Mouse (Mus musculus) embryonic facial prominence, embryonic 13.5 days (tissue): ENCODE measurements around the gene S100z. TPM values are rescaled to one million over a fixed set of nuclear protein-coding genes. Genes with fewer than 3 reads are reported as not detected.

Experiments used
- ATAC-seq: fragments of 200-750 bp; cut with Nextera tagmentation; 2 replicates; pipeline ENCODE4 v1.8.0; 2017; ENCODE audit warnings: low read depth; ENCODE audit not compliant: insufficient number of reproducible peaks, insufficient read depth, low FRiP score, low TSS enrichment
- H3K27ac ChIP-seq: fragments of 300-500 bp; sonication (generic); 2 replicates; pipeline ENCODE4 v1.5.1; 2015; ENCODE audit warnings: moderate library complexity, mild to moderate bottlenecking, inconsistent platforms
- H3K27me3 ChIP-seq: fragments of 300-500 bp; sonication (generic); 2 replicates; pipeline ENCODE4 v1.6.1; 2015; ENCODE audit warnings: mild to moderate bottlenecking, inconsistent platforms
- H3K36me3 ChIP-seq: fragments of 300-500 bp; sonication (generic); 2 replicates; pipeline ENCODE4 v1.6.1; 2015; ENCODE audit warnings: mild to moderate bottlenecking, inconsistent platforms
- H3K4me1 ChIP-seq: fragments of 300-500 bp; sonication (generic); 2 replicates; pipeline ENCODE4 v1.6.1; 2015; ENCODE audit warnings: inconsistent platforms
- H3K4me2 ChIP-seq: fragments of 300-500 bp; sonication (generic); 2 replicates; pipeline ENCODE4 v1.6.1; 2015; ENCODE audit warnings: moderate library complexity, mild to moderate bottlenecking, inconsistent platforms
- H3K4me3 ChIP-seq: fragments of 300-500 bp; sonication (generic); 2 replicates; pipeline ENCODE4 v1.5.1; 2015; ENCODE audit warnings: mild to moderate bottlenecking, inconsistent platforms
- H3K9ac ChIP-seq: fragments of 300-500 bp; sonication (generic); 2 replicates; pipeline ENCODE4 v1.6.1; 2015; ENCODE audit warnings: mild to moderate bottlenecking, inconsistent platforms
- H3K9me3 ChIP-seq: fragments of 300-500 bp; sonication (generic); 2 replicates; pipeline ENCODE4 v1.6.1; 2016; ENCODE audit warnings: inconsistent platforms
- WGBS: fragments of 180-500 bp; shearing (Covaris S2); methylation state at CpG from one replicate; pipeline ENCODE4 v1.1.7; 2015; ENCODE audit warnings: mixed read lengths; 5-methylcytosine and 5-hydroxymethylcytosine counted together
- polyA plus RNA-seq: library from polyadenylated mRNA; unstranded; fragments of >200 nt; fragmentation: Nextera tagmentation; extraction: Ambion mirVana; gene quantifications from 2 replicates; pipeline ENCODE4 v1.2.1, GENCODE M21; 2015

The S100z gene
- polyA plus RNA-seq, 1 experiment from 2014 or later: 3.6 TPM

GRCm38 (mm10) chr13:95444291-95444690 lies 34.2 kb downstream of the S100z start:
- H3K27ac ChIP-seq: no peak overlapping the region
- 10% methylated on average over 7 of the region's 7 CpGs for WGBS
- H3K4me1 ChIP-seq: peaks cover 14% of the 10 kb centered on the region
- H3K9ac ChIP-seq: no peak overlapping the region
- H3K9me3 ChIP-seq: no peaks in the 10 kb centered on the region
- peaks cover 55% of the 10 kb centered on the region for H3K27me3 ChIP-seq
- H3K36me3 ChIP-seq: no peaks in the 10 kb centered on the region
- peak overlapping the region; percentile 43 for H3K4me3 ChIP-seq
- H3K4me2 ChIP-seq: peak overlapping the region; percentile 77
- no peak for ATAC-seq

- no peak overlapping the region for H3K27ac ChIP-seq
- peak overlapping the region; percentile 77 for H3K4me2 ChIP-seq
- peak overlapping the region; percentile 43 for H3K4me3 ChIP-seq
- WGBS: 2% methylated on average over 46 of the region's 46 CpGs
- peaks cover 14% of the 10 kb centered on the region for H3K4me1 ChIP-seq
- H3K27me3 ChIP-seq: peaks cover 55% of the 10 kb centered on the region
- H3K36me3 ChIP-seq: no peaks in the 10 kb centered on the region
- no peak for ATAC-seq
- peak overlapping the region; percentile 49 for H3K9ac ChIP-seq
- no peaks in the 10 kb centered on the region for H3K9me3 ChIP-seq
These were observed 34.9 kb downstream of the S100z start for GRCm38 (mm10) chr13:95443376-95444233.

DNA sequence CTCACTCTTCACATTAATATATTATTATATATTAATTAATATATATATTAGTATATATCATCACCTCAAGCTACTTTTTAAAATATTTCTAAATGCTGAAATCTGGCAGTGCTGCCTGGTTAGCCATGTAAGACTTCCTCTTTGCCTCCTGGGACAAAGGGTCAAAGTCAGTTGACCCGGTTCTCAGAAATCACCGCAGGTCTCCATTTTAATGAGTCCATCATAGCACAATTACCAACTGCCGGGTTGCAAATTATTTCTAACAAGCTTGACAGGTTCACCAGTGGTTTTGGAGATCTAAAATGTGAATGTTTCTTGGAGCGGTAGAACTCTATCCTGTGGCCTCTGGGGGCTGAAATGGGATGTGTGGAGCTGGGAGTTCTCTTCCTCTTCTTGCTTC lies 35.6 kb downstream of the S100z start:
- Histone ChIP-seq H3K4me2 (peak overlapping the region; percentile 77; the same call in 1 of the 2 replicates), H3K9ac (no peak overlapping the region), H3K36me3 (no peaks in the 10 kb centered on the region), H3K9me3 (no peaks in the 10 kb centered on the region), H3K27ac (no peak overlapping the region), H3K27me3 (peaks cover 55% of the 10 kb centered on the region), H3K4me3 (peak overlapping the region; percentile 43; the same call in 1 of the 2 replicates), H3K4me1 (peaks cover 14% of the 10 kb centered on the region)
- 16% methylated on average over 4 of the region's 4 CpGs for WGBS
- no peak for ATAC-seq

- Histone ChIP-seq H3K9me3 (no peaks in the 10 kb centered on the region), H3K36me3 (no peaks in the 10 kb centered on the region), H3K4me3 (no peak overlapping the region), H3K27ac (no peak overlapping the region), H3K27me3 (peaks cover 33% of the 10 kb centered on the region), H3K4me1 (peaks cover 14% of the 10 kb centered on the region), H3K9ac (no peak overlapping the region), H3K4me2 (no peak overlapping the region)
- ATAC-seq: no peak
- 69% methylated on average over 5 of the region's 5 CpGs for WGBS
These were observed 39.0 kb downstream of the S100z start for GRCm38 (mm10) chr13:95439569-95439968.

- no peak for ATAC-seq
- Histone ChIP-seq H3K9me3 (no peaks in the 10 kb centered on the region), H3K4me1 (no peaks in the 10 kb centered on the region), H3K4me3 (no peak overlapping the region), H3K4me2 (no peak overlapping the region), H3K9ac (no peak overlapping the region), H3K27me3 (no peaks in the 10 kb centered on the region), H3K27ac (no peak overlapping the region), H3K36me3 (no peaks in the 10 kb centered on the region)
- 49% methylated on average over 10 of the region's 10 CpGs for WGBS
These were observed 46.8 kb downstream of the S100z start for GRCm38 (mm10) chr13:95431760-95432159.

- Histone ChIP-seq H3K36me3 (no peaks in the 10 kb centered on the region), H3K9me3 (no peaks in the 10 kb centered on the region), H3K27ac (no peak overlapping the region), H3K4me3 (no peak overlapping the region), H3K9ac (no peak overlapping the region), H3K4me1 (no peaks in the 10 kb centered on the region), H3K4me2 (no peak overlapping the region), H3K27me3 (no peaks in the 10 kb centered on the region)
- no peak for ATAC-seq
- 91% methylated on average over 3 of the region's 3 CpGs for WGBS
These were observed 51.0 kb downstream of the S100z start for GRCm38 (mm10) chr13:95427499-95427898.

Other genes with a start within 250 kb of the S100z start
- gene Pde8b, start 228.4 kb downstream of the S100z start, polyA plus RNA-seq: 2.6 and 3.8 TPM in 2 replicates
- gene Zbed3, start 155.1 kb downstream of the S100z start, polyA plus RNA-seq: 75.1 and 84.9 TPM in 2 replicates
- gene Aggf1, start 103.4 kb downstream of the S100z start, polyA plus RNA-seq: 37.2 and 38.8 TPM in 2 replicates
- gene Crhbp, start 33.8 kb downstream of the S100z start, polyA plus RNA-seq: 0.11 and 0.25 TPM in 2 replicates
- 1.0 and 1.8 TPM in 2 replicates for gene F2rl1, start 46.5 kb upstream of the S100z start, polyA plus RNA-seq
- 92.2 and 100 TPM in 2 replicates for gene F2r, start 139.8 kb upstream of the S100z start, polyA plus RNA-seq
- 1.2 and 1.3 TPM in 2 replicates for gene F2rl2, start 218.1 kb upstream of the S100z start, polyA plus RNA-seq